Mouse (Mus musculus): Measurements from ENCODE around the gene Copz2. TPM values are rescaled to one million over a fixed set of nuclear protein-coding genes. Genes with fewer than 3 reads are reported as not detected.

Copz2 gene
- total and polyA plus RNA-seq, 2 experiments, result 20.7 to 43.5 TPM

GRCm38 (mm10) chr11:96891784-96892527 lies 42.3 kb downstream of the Copz2 start:
- Histone ChIP-seq H3K27ac (replicated peaks; ENCODE audit: insufficient read depth, low read depth, low read length) (no peak overlapping the region), H3K4me3 (ENCODE audit: insufficient read depth, low read depth, low read length) (no peak overlapping the region), H3K79me2 (ENCODE audit: control insufficient read depth, insufficient read depth, low read length) (no peaks in the 10 kb centered on the region), H3K27me3 (ENCODE audit: control insufficient read depth, insufficient read depth, low read length) (no peaks in the 10 kb centered on the region), H3K36me3 (ENCODE audit: control insufficient read depth, insufficient read depth, low read length) (no peaks in the 10 kb centered on the region), H3K9ac (ENCODE audit: low read depth, low read length) (no peak overlapping the region), H3K4me1 (ENCODE audit: control insufficient read depth, insufficient read depth, low read length) (no peaks in the 10 kb centered on the region)
- TF ChIP-seq CTCF (IDR thresholded peaks at IDR 0.05; ENCODE audit: low read depth, low read length) (no peak), POLR2A (IDR thresholded peaks at IDR 0.05; ENCODE audit: extremely low read depth, insufficient read depth, low read length) (no peak)
- DNase-seq (ENCODE audit: extremely low read depth, low read depth, low spot score), result no peak
- WGBS, result 75% methylated on average over 14 of the region's 14 CpGs

- 80% methylated on average over 11 of the region's 11 CpGs for WGBS
- no peak overlapping the region for H3K4me3 ChIP-seq (ENCODE audit: insufficient read depth, low read depth, low read length)
- H3K9ac ChIP-seq (ENCODE audit: low read depth, low read length), result no peak overlapping the region
- no peaks in the 10 kb centered on the region for H3K79me2 ChIP-seq (ENCODE audit: control insufficient read depth, insufficient read depth, low read length)
- no peak for DNase-seq (ENCODE audit: extremely low read depth, low read depth, low spot score)
- H3K4me1 ChIP-seq (ENCODE audit: control insufficient read depth, insufficient read depth, low read length), result no peaks in the 10 kb centered on the region
- H3K27ac ChIP-seq (replicated peaks; ENCODE audit: insufficient read depth, low read depth, low read length), result no peak overlapping the region
- H3K36me3 ChIP-seq (ENCODE audit: control insufficient read depth, insufficient read depth, low read length), result no peaks in the 10 kb centered on the region
- TF ChIP-seq POLR2A (IDR thresholded peaks at IDR 0.05; ENCODE audit: extremely low read depth, insufficient read depth, low read length), result no peak
- no peak for TF ChIP-seq CTCF (IDR thresholded peaks at IDR 0.05; ENCODE audit: low read depth, low read length)
- H3K27me3 ChIP-seq (ENCODE audit: control insufficient read depth, insufficient read depth, low read length), result no peaks in the 10 kb centered on the region
These were observed 43.7 kb downstream of the Copz2 start for GRCm38 (mm10) chr11:96893203-96893842.

GRCm38 (mm10) chr11:96895886-96896285 lies 46.2 kb downstream of the Copz2 start:
- H3K27me3 ChIP-seq (ENCODE audit: control insufficient read depth, insufficient read depth, low read length), result no peaks in the 10 kb centered on the region
- no peaks in the 10 kb centered on the region for H3K4me1 ChIP-seq (ENCODE audit: control insufficient read depth, insufficient read depth, low read length)
- no peaks in the 10 kb centered on the region for H3K36me3 ChIP-seq (ENCODE audit: control insufficient read depth, insufficient read depth, low read length)
- no peak overlapping the region for H3K9ac ChIP-seq (ENCODE audit: low read depth, low read length)
- H3K4me3 ChIP-seq (ENCODE audit: insufficient read depth, low read depth, low read length), result no peak overlapping the region
- H3K27ac ChIP-seq (replicated peaks; ENCODE audit: insufficient read depth, low read depth, low read length), result no peak overlapping the region
- 80% methylated on average over 4 of the region's 4 CpGs for WGBS
- H3K79me2 ChIP-seq (ENCODE audit: control insufficient read depth, insufficient read depth, low read length), result no peaks in the 10 kb centered on the region
- TF ChIP-seq POLR2A (IDR thresholded peaks at IDR 0.05; ENCODE audit: extremely low read depth, insufficient read depth, low read length) (no peak), CTCF (IDR thresholded peaks at IDR 0.05; ENCODE audit: low read depth, low read length) (no peak)
- DNase-seq (ENCODE audit: extremely low read depth, low read depth, low spot score), result no peak

- Histone ChIP-seq H3K9ac (ENCODE audit: low read depth, low read length) (no peak overlapping the region), H3K79me2 (ENCODE audit: control insufficient read depth, insufficient read depth, low read length) (no peaks in the 10 kb centered on the region), H3K27ac (replicated peaks; ENCODE audit: insufficient read depth, low read depth, low read length) (no peak overlapping the region), H3K27me3 (ENCODE audit: control insufficient read depth, insufficient read depth, low read length) (no peaks in the 10 kb centered on the region), H3K4me3 (ENCODE audit: insufficient read depth, low read depth, low read length) (no peak overlapping the region), H3K36me3 (ENCODE audit: control insufficient read depth, insufficient read depth, low read length) (no peaks in the 10 kb centered on the region), H3K4me1 (ENCODE audit: control insufficient read depth, insufficient read depth, low read length) (no peaks in the 10 kb centered on the region)
- WGBS, result 67% methylated on average over 13 of the region's 13 CpGs
- TF ChIP-seq POLR2A (IDR thresholded peaks at IDR 0.05; ENCODE audit: extremely low read depth, insufficient read depth, low read length), result no peak
- no peak for DNase-seq (ENCODE audit: extremely low read depth, low read depth, low spot score)
These were observed 50.0 kb downstream of the Copz2 start for GRCm38 (mm10) chr11:96899449-96900306.

GRCm38 (mm10) chr11:96901332-96901731 lies 51.7 kb downstream of the Copz2 start:
- no peak for DNase-seq (ENCODE audit: extremely low read depth, low read depth, low spot score)
- H3K36me3 ChIP-seq (ENCODE audit: control insufficient read depth, insufficient read depth, low read length), result no peaks in the 10 kb centered on the region
- H3K79me2 ChIP-seq (ENCODE audit: control insufficient read depth, insufficient read depth, low read length), result no peaks in the 10 kb centered on the region
- 89% methylated on average over 9 of the region's 9 CpGs for WGBS
- no peak overlapping the region for H3K9ac ChIP-seq (ENCODE audit: low read depth, low read length)
- H3K4me3 ChIP-seq (ENCODE audit: insufficient read depth, low read depth, low read length), result no peak overlapping the region
- no peaks in the 10 kb centered on the region for H3K4me1 ChIP-seq (ENCODE audit: control insufficient read depth, insufficient read depth, low read length)
- no peak for TF ChIP-seq POLR2A (IDR thresholded peaks at IDR 0.05; ENCODE audit: extremely low read depth, insufficient read depth, low read length)
- no peak for TF ChIP-seq CTCF (IDR thresholded peaks at IDR 0.05; ENCODE audit: low read depth, low read length)
- no peaks in the 10 kb centered on the region for H3K27me3 ChIP-seq (ENCODE audit: control insufficient read depth, insufficient read depth, low read length)
- H3K27ac ChIP-seq (replicated peaks; ENCODE audit: insufficient read depth, low read depth, low read length), result no peak overlapping the region
